Mouse (Mus musculus): ENCODE results near the gene Edem3.
A peak's percentile ranks its signal among the peaks of the same experiment; 100 is the strongest.
"Not testable (repeated sequence)": the region's sequence is repeated elsewhere in the genome, so short reads cannot be mapped to it uniquely, and the experiment has no call there.

The Edem3 gene

GRCm38 (mm10) chr1:151810628-151811421 lies 55.7 kb downstream of the Edem3 start:
- DNase-seq (ENCODE audit: low read depth, low spot score) = no peak

GRCm38 (mm10) chr1:151811456-151811855 lies 56.3 kb downstream of the Edem3 start:
- no peak for DNase-seq (ENCODE audit: low read depth, low spot score)

GRCm38 (mm10) chr1:151812004-151812712 lies 57.0 kb downstream of the Edem3 start:
- no peak for DNase-seq (ENCODE audit: low read depth, low spot score)

GRCm38 (mm10) chr1:151816051-151816450 lies 60.9 kb downstream of the Edem3 start:
- no peak for DNase-seq (ENCODE audit: low read depth, low spot score)

GRCm38 (mm10) chr1:151819190-151819589 lies 64.0 kb downstream of the Edem3 start:
- no peak for DNase-seq (ENCODE audit: low read depth, low spot score)

GRCm38 (mm10) chr1:151820457-151820856 lies 65.3 kb downstream of the Edem3 start:
- peak; percentile 55 for DNase-seq (ENCODE audit: low read depth, low spot score)

- no peak for DNase-seq (ENCODE audit: low read depth, low spot score)
These were observed 69.9 kb downstream of the Edem3 start for GRCm38 (mm10) chr1:151825065-151825464.

- no peak for DNase-seq (ENCODE audit: low read depth, low spot score)
These were observed 76.6 kb downstream of the Edem3 start for GRCm38 (mm10) chr1:151831791-151832190.

- DNase-seq (ENCODE audit: low read depth, low spot score) = no peak
These were observed 80.1 kb downstream of the Edem3 start for GRCm38 (mm10) chr1:151835261-151835660.

- DNase-seq (ENCODE audit: low read depth, low spot score) = not testable (repeated sequence)
These were observed 85.2 kb downstream of the Edem3 start for GRCm38 (mm10) chr1:151840345-151840744.

- no peak for DNase-seq (ENCODE audit: low read depth, low spot score)
These were observed 90.2 kb downstream of the Edem3 start for GRCm38 (mm10) chr1:151845252-151845832.

- no peak for DNase-seq (ENCODE audit: low read depth, low spot score)
These were observed 91.0 kb downstream of the Edem3 start for GRCm38 (mm10) chr1:151845926-151846782.

- no peak for DNase-seq (ENCODE audit: low read depth, low spot score)
These were observed 93.1 kb downstream of the Edem3 start for GRCm38 (mm10) chr1:151848286-151848685.

GRCm38 (mm10) chr1:151849993-151850608 lies 94.9 kb downstream of the Edem3 start:
- DNase-seq (ENCODE audit: low read depth, low spot score) = no peak

- DNase-seq (ENCODE audit: low read depth, low spot score) = no peak
These were observed 96.1 kb downstream of the Edem3 start for GRCm38 (mm10) chr1:151851051-151851848.

GRCm38 (mm10) chr1:151851976-151852375 lies 96.8 kb downstream of the Edem3 start:
- no peak for DNase-seq (ENCODE audit: low read depth, low spot score)

- no peak for DNase-seq (ENCODE audit: low read depth, low spot score)
These were observed 100.4 kb downstream of the Edem3 start for GRCm38 (mm10) chr1:151855561-151855960.

- no peak for DNase-seq (ENCODE audit: low read depth, low spot score)
These were observed 103.3 kb downstream of the Edem3 start for GRCm38 (mm10) chr1:151858474-151858873.

GRCm38 (mm10) chr1:151861334-151861995 lies 106.3 kb downstream of the Edem3 start:
- DNase-seq (ENCODE audit: low read depth, low spot score) = no peak

GRCm38 (mm10) chr1:151862109-151862508 lies 106.9 kb downstream of the Edem3 start:
- no peak for DNase-seq (ENCODE audit: low read depth, low spot score)
